Mouse (Mus musculus) spleen, adult 2 months (tissue): ENCODE data around the gene Snapin. TPM values are rescaled to one million over a fixed set of nuclear protein-coding genes. Genes with fewer than 3 reads are reported as not detected.
A peak's percentile ranks its signal among the peaks of the same experiment; 100 is the strongest.

ENCODE experiments used
- DNase-seq, 2 experiments: peaks; one replicate each; pipeline versions ENCODE4 v3.0.0 to v3.0.0-alpha.2; 2012 to 2021; ENCODE audit warnings: low spot score in 2 of 2, low read depth in 1 of 2
- H3K27ac ChIP-seq: fragments of 200-500 bp; 2 replicates; pipeline ENCODE4 v1.5.1; 2012; ENCODE audit warnings: low read length, inconsistent platforms; ENCODE audit not compliant: insufficient read depth
- H3K27me3 ChIP-seq: fragments of 200-500 bp; 2 replicates; pipeline ENCODE4 v1.6.1; 2012; ENCODE audit warnings: mild to moderate bottlenecking, moderate library complexity, low read length, inconsistent platforms; ENCODE audit not compliant: control insufficient read depth, insufficient read depth
- H3K36me3 ChIP-seq: fragments of 200-500 bp; 2 replicates; pipeline ENCODE4 v1.6.1; 2012; ENCODE audit warnings: mild to moderate bottlenecking, low read length, inconsistent platforms; ENCODE audit not compliant: control insufficient read depth, insufficient read depth
- H3K4me1 ChIP-seq: fragments of 200-500 bp; 2 replicates; pipeline ENCODE4 v1.6.1; 2011; ENCODE audit warnings: inconsistent platforms; ENCODE audit not compliant: control insufficient read depth, insufficient read depth, insufficient read length
- H3K4me3 ChIP-seq: fragments of 200-500 bp; 2 replicates; pipeline ENCODE4 v1.5.1; 2011; ENCODE audit warnings: mild to moderate bottlenecking, inconsistent platforms; ENCODE audit not compliant: insufficient read depth, insufficient read length; ENCODE audit errors: extremely low read depth
- CTCF ChIP-seq: fragments of 200-500 bp; IDR thresholded peaks from 2 replicates; pipeline ENCODE4 v1.5.1; 2011; ENCODE audit warnings: mild to moderate bottlenecking, inconsistent platforms; ENCODE audit not compliant: insufficient read depth, insufficient read length, insufficient replicate concordance; ENCODE audit errors: extremely low read depth
- POLR2A ChIP-seq: fragments of 200-500 bp; IDR thresholded peaks from 2 replicates; pipeline ENCODE4 v1.6.1; 2011; ENCODE audit warnings: low read depth, low read length, inconsistent platforms
- WGBS: fragments of 180-500 bp; shearing (Covaris S2); methylation state at CpG from one replicate; pipeline ENCODE4 v1.1.7; 2018; 5-methylcytosine and 5-hydroxymethylcytosine counted together
- polyA plus RNA-seq: library from polyadenylated mRNA; depleted of rRNA; stranded (reverse); fragments of >200 nt; gene quantifications from 2 replicates; pipeline ENCODE4 v1.2.3, GENCODE M21; 2012

Gene Snapin
- polyA plus RNA-seq, 1 experiment, result 12.4 TPM

DNA sequence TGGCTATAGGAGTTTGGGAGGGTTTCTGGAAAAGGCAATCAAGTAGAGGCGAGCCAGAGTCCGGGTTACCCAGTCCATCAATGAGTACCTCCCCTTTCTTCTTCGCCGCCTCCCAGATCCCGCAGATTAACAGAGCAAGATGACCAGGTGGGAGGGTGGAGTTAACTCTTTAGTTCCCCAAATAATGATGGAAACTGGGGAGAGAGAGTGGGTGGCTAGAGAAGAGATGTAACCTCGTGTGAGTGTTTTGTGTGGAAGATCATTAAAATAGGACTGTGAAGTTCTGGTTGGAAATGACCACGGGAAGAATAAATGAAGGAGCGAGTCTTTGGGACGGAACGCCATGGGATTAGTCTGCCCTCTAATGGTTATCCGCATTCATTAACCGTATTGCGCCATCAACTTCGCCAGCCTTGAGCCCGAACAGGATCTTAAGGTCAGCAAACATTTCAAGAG lies 24.5 kb downstream of the Snapin start:
- DNase-seq, result no peak
- WGBS, result 2% methylated on average over 15 of the region's 15 CpGs
- peak; percentile 45; the same call in 1 of the 2 replicates for TF ChIP-seq CTCF
- TF ChIP-seq POLR2A, result no peak
- Histone ChIP-seq H3K36me3 (no peaks in the 10 kb centered on the region), H3K27ac (no peak overlapping the region), H3K27me3 (peaks cover 18% of the 10 kb centered on the region), H3K4me3 (peak overlapping the region; percentile 58; the same call in 1 of the 2 replicates), H3K4me1 (peaks cover 13% of the 10 kb centered on the region; the same call in 1 of the 2 replicates)

DNA sequence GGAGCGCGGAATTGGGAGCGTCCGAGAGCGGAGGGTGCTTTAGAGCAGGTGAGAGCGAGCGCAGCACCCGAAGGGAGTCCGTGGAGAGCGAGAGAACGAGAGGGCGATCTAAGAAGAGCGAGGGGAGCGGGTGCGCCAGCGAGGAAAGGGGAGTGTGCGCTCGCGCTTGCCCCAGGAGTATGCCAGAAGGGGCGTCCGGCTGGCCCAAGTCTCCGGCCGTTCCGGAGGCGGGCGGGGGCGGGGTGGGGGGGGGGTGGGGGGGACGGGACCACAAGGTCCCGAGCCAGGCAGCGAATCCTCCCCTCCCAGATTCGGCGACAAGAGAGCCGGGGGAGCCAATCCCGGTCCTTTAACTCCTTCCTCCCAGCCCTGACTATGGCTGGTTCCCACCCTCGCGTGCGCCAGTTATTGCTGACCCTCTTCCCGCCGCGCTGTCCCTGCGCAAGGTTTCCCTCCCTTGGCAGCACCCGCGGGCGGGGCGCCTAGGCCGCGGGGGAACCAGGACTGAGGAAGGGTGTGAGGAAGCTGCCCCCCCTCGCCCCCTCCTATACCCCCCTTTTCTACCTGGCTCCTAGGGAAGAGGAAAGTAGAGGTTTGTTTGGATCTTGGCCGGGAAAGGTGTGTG lies 25.0 kb downstream of the Snapin start, which contains the start of gene Npr1:
Npr1 (minus strand) TSS at position 181 of the 625 bp plus-strand sequence.
- DNase-seq, result no peak
- H3K27me3 ChIP-seq, result peaks cover 18% of the 10 kb centered on the region
- H3K27ac ChIP-seq, result peak within 1 kb of the TSS; percentile 29; the same call in 1 of the 2 replicates
- H3K36me3 ChIP-seq, result no peaks in the 10 kb centered on the region
- peak within 1 kb of the TSS; percentile 58 for H3K4me3 ChIP-seq
- WGBS, result 2% methylated on average over 32 of the region's 49 CpGs
- no peak for TF ChIP-seq CTCF
- TF ChIP-seq POLR2A, result no peak
- H3K4me1 ChIP-seq, result peaks cover 13% of the 10 kb centered on the region; the same call in 1 of the 2 replicates

- H3K4me3 ChIP-seq, result peak overlapping the region; percentile 58
- H3K27ac ChIP-seq, result peak overlapping the region; percentile 29; the same call in 1 of the 2 replicates
- no peaks in the 10 kb centered on the region for H3K36me3 ChIP-seq
- H3K27me3 ChIP-seq, result peaks cover 18% of the 10 kb centered on the region
- WGBS, result 2% methylated on average over 75 of the region's 75 CpGs
- H3K4me1 ChIP-seq, result peaks cover 13% of the 10 kb centered on the region; the same call in 1 of the 2 replicates
- DNase-seq, result no peak
- TF ChIP-seq POLR2A (no peak), CTCF (no peak)
Observed at GRCm38 (mm10) chr3:90465081-90465685, 25.6 kb downstream of the Snapin start.

DNA sequence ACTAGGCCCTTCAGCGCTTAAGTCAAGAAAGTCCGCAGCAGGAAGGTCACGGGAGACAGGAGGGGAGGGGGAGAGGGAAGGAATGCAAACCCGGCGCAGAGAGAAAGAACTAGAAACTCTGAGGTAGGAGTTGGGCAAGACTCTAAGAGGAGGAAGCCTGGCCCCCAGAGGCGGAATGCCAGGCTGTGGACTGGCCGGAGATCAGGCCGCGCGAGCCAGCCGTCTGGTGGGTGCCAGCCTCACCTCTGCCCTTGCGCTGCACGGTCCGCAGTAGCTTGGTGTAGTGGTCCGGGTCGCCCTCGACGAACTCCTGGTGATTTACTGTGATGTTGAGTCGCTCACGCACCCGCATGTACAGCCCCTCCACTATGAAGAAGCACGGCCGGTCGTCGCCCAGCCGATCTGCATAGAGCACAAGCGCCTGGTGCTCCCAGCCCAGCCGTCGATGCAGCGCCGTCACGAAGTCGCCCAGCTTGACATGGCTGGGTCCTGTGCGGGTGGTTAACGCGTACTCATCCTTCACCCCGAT lies 26.2 kb downstream of the Snapin start:
- Histone ChIP-seq H3K36me3 (no peaks in the 10 kb centered on the region), H3K27ac (no peak overlapping the region), H3K27me3 (peaks cover 18% of the 10 kb centered on the region), H3K4me3 (peak overlapping the region; percentile 58; the same call in 1 of the 2 replicates), H3K4me1 (peaks cover 13% of the 10 kb centered on the region; the same call in 1 of the 2 replicates)
- no peak for TF ChIP-seq POLR2A
- no peak for TF ChIP-seq CTCF
- no peak for DNase-seq
- WGBS, result 28% methylated on average over 37 of the region's 37 CpGs

- Histone ChIP-seq H3K27me3 (peaks cover 18% of the 10 kb centered on the region), H3K27ac (no peak overlapping the region), H3K36me3 (no peaks in the 10 kb centered on the region), H3K4me3 (no peak overlapping the region), H3K4me1 (peaks cover 13% of the 10 kb centered on the region; the same call in 1 of the 2 replicates)
- DNase-seq, result no peak
- 57% methylated on average over 7 of the region's 7 CpGs for WGBS
- no peak for TF ChIP-seq CTCF
- no peak for TF ChIP-seq POLR2A
Observed at GRCm38 (mm10) chr3:90462579-90462978, 28.3 kb downstream of the Snapin start.

- WGBS, result 86% methylated on average over 3 of the region's 3 CpGs
- peaks cover 18% of the 10 kb centered on the region for H3K27me3 ChIP-seq
- peaks cover 13% of the 10 kb centered on the region; the same call in 1 of the 2 replicates for H3K4me1 ChIP-seq
Observed at GRCm38 (mm10) chr3:90461935-90462334, 28.9 kb downstream of the Snapin start.

More at GRCm38 (mm10) chr3:90461935-90462334, 28.9 kb downstream of the Snapin start:
- H3K27ac ChIP-seq, result no peak overlapping the region
- H3K4me3 ChIP-seq, result no peak overlapping the region
- no peaks in the 10 kb centered on the region for H3K36me3 ChIP-seq
- TF ChIP-seq POLR2A (no peak), CTCF (no peak)
- no peak for DNase-seq
